Mouse (Mus musculus) liver, adult 2 months (tissue): ENCODE results near the gene Map3k6. TPM values are rescaled to one million over a fixed set of nuclear protein-coding genes. Genes with fewer than 3 reads are reported as not detected.

Experiments
- DNase-seq: peaks from one replicate; pipeline ENCODE4 v3.0.0-alpha.2; 2011; ENCODE audit warnings: low read depth, low spot score; ENCODE audit errors: extremely low read depth
- H3K27ac ChIP-seq: fragments of 200-500 bp; replicated peaks from 2 replicates; pipeline ENCODE4 v1.5.1; 2012; ENCODE audit warnings: low read depth, mild to moderate bottlenecking, control low read depth, inconsistent platforms, low read length; ENCODE audit not compliant: insufficient read depth
- H3K27me3 ChIP-seq: fragments of 200-500 bp; 2 replicates; pipeline ENCODE4 v1.6.1; 2012; ENCODE audit warnings: mild to moderate bottlenecking, moderate library complexity, low read length, inconsistent platforms; ENCODE audit not compliant: control insufficient read depth, insufficient read depth
- H3K36me3 ChIP-seq: fragments of 200-500 bp; 2 replicates; pipeline ENCODE4 v1.6.1; 2012; ENCODE audit warnings: low read length, inconsistent platforms; ENCODE audit not compliant: control insufficient read depth, insufficient read depth
- H3K4me1 ChIP-seq: fragments of 200-500 bp; 2 replicates; pipeline ENCODE4 v1.6.1; 2011; ENCODE audit warnings: low read length; ENCODE audit not compliant: control insufficient read depth, insufficient read depth
- H3K4me3 ChIP-seq: fragments of 200-500 bp; 2 replicates; pipeline ENCODE4 v1.5.1; 2011; ENCODE audit warnings: low read depth, mild to moderate bottlenecking, control low read depth, low read length, moderate library complexity; ENCODE audit not compliant: insufficient read depth
- H3K79me2 ChIP-seq: fragments of 200-500 bp; 2 replicates; pipeline ENCODE4 v1.6.1; 2012; ENCODE audit warnings: inconsistent platforms, mild to moderate bottlenecking, low read length, moderate library complexity; ENCODE audit not compliant: control insufficient read depth, insufficient read depth
- H3K9ac ChIP-seq: fragments of 200-500 bp; 2 replicates; pipeline ENCODE4 v1.6.1; 2012; ENCODE audit warnings: low read depth, mild to moderate bottlenecking, control low read depth, inconsistent platforms, low read length
- CTCF ChIP-seq: fragments of 200-500 bp; IDR thresholded peaks from 2 replicates; pipeline ENCODE4 v1.5.1; 2011; ENCODE audit warnings: low read depth, low read length, control low read depth
- POLR2A ChIP-seq: fragments of 200-500 bp; IDR thresholded peaks from 2 replicates; pipeline ENCODE4 v1.6.1; 2011; ENCODE audit warnings: low read length, control low read depth; ENCODE audit not compliant: insufficient read depth; ENCODE audit errors: extremely low read depth
- WGBS: fragments of 180-500 bp; shearing (Covaris S2); methylation state at CpG from one replicate; pipeline ENCODE4 v1.1.7; 2018; 5-methylcytosine and 5-hydroxymethylcytosine counted together
- polyA plus RNA-seq: library from polyadenylated mRNA; depleted of rRNA; stranded (reverse); fragments of >200 nt; gene quantifications from 2 replicates; pipeline ENCODE4 v1.2.3, GENCODE M21; 2012; rRNA removed
- total RNA-seq: library from RNA; depleted of rRNA; stranded (reverse); fragments of >200 nt; gene quantifications from 2 replicates; pipeline ENCODE4 v1.2.3, GENCODE M21; 2014; rRNA removed

The Map3k6 gene
- total RNA-seq (0.94 and 1.3 TPM in 2 replicates), polyA plus RNA-seq (0.76 and 0.80 TPM in 2 replicates)

- DNase-seq = peak; percentile 65
- no peaks in the 10 kb centered on the region for H3K27me3 ChIP-seq
- H3K4me3 ChIP-seq = peak within 1 kb of the TSS; percentile 74
- peak within 1 kb of the TSS; percentile 63 for H3K27ac ChIP-seq
- H3K79me2 ChIP-seq = no peaks in the 10 kb centered on the region
- 20% methylated on average over 16 of the region's 16 CpGs for WGBS
- TF ChIP-seq CTCF = no peak
- TF ChIP-seq POLR2A = 0 out of 2 replicates have a peak, but pooled peaks have one; percentile 26
- H3K4me1 ChIP-seq = peaks cover 2% of the 10 kb centered on the region; the same call in 1 of the 2 replicates
- H3K36me3 ChIP-seq = no peaks in the 10 kb centered on the region
- peak within 1 kb of the TSS; percentile 84 for H3K9ac ChIP-seq
Measured at GRCm38 (mm10) chr4:133240490-133240921, at the start of gene Map3k6. Gene Map3k6, plus strand, starts transcription at chr4:133240818.

- DNase-seq = no peak
- no peak overlapping the region for H3K27ac ChIP-seq
- peaks cover 41% of the 10 kb centered on the region for H3K36me3 ChIP-seq
- no peaks in the 10 kb centered on the region for H3K79me2 ChIP-seq
- TF ChIP-seq POLR2A (no peak), CTCF (no peak)
- no peaks in the 10 kb centered on the region for H3K27me3 ChIP-seq
- H3K4me1 ChIP-seq = no peaks in the 10 kb centered on the region
- 86% methylated on average over 11 of the region's 11 CpGs for WGBS
- H3K9ac ChIP-seq = no peak overlapping the region
- no peak overlapping the region for H3K4me3 ChIP-seq
Measured at GRCm38 (mm10) chr4:133194482-133194881, 46.1 kb upstream of the Map3k6 start.

- Histone ChIP-seq H3K27ac (no peak overlapping the region), H3K4me3 (no peak overlapping the region), H3K4me1 (no peaks in the 10 kb centered on the region), H3K9ac (no peak overlapping the region), H3K36me3 (peaks cover 37% of the 10 kb centered on the region), H3K79me2 (no peaks in the 10 kb centered on the region), H3K27me3 (no peaks in the 10 kb centered on the region)
- DNase-seq = no peak
- 70% methylated on average over 4 of the region's 4 CpGs for WGBS
- TF ChIP-seq POLR2A = no peak
- no peak for TF ChIP-seq CTCF
Measured at GRCm38 (mm10) chr4:133195014-133195413, 45.6 kb upstream of the Map3k6 start.

GRCm38 (mm10) chr4:133196136-133196535, 44.5 kb upstream of the Map3k6 start:
- no peaks in the 10 kb centered on the region for H3K27me3 ChIP-seq
- no peak for DNase-seq
- H3K9ac ChIP-seq = no peak overlapping the region
- no peak overlapping the region for H3K27ac ChIP-seq
- H3K4me3 ChIP-seq = no peak overlapping the region
- H3K4me1 ChIP-seq = no peaks in the 10 kb centered on the region
- H3K36me3 ChIP-seq = peaks cover 26% of the 10 kb centered on the region
- 89% methylated on average over 2 of the region's 2 CpGs for WGBS
- TF ChIP-seq POLR2A (no peak), CTCF (no peak)
- H3K79me2 ChIP-seq = no peaks in the 10 kb centered on the region

GRCm38 (mm10) chr4:133196852-133197251, 43.8 kb upstream of the Map3k6 start:
- H3K36me3 ChIP-seq = peaks cover 20% of the 10 kb centered on the region
- no peaks in the 10 kb centered on the region for H3K4me1 ChIP-seq
- no peak overlapping the region for H3K4me3 ChIP-seq
- H3K27ac ChIP-seq = no peak overlapping the region
- H3K79me2 ChIP-seq = no peaks in the 10 kb centered on the region
- WGBS = 74% methylated on average over 7 of the region's 7 CpGs
- DNase-seq = no peak
- H3K9ac ChIP-seq = no peak overlapping the region
- no peaks in the 10 kb centered on the region for H3K27me3 ChIP-seq
- TF ChIP-seq CTCF (no peak), POLR2A (no peak)

- Histone ChIP-seq H3K4me3 (no peak overlapping the region), H3K36me3 (peaks cover 18% of the 10 kb centered on the region), H3K27me3 (no peaks in the 10 kb centered on the region), H3K27ac (no peak overlapping the region), H3K79me2 (no peaks in the 10 kb centered on the region), H3K9ac (no peak overlapping the region), H3K4me1 (no peaks in the 10 kb centered on the region)
- TF ChIP-seq CTCF = no peak
- no peak for TF ChIP-seq POLR2A
- WGBS = 68% methylated on average over 5 of the region's 5 CpGs
- no peak for DNase-seq
Measured at GRCm38 (mm10) chr4:133197355-133197754, 43.3 kb upstream of the Map3k6 start.
